Mouse (Mus musculus) left cerebral cortex, adult 11 months (tissue): ENCODE measurements around the gene Nptx1.
A peak's percentile ranks its signal among the peaks of the same experiment; 100 is the strongest.

ENCODE experiments used
- DNase-seq: peaks from one replicate; pipeline ENCODE4 v3.0.0; 2022; ENCODE audit warnings: low spot score

Gene Nptx1

DNA sequence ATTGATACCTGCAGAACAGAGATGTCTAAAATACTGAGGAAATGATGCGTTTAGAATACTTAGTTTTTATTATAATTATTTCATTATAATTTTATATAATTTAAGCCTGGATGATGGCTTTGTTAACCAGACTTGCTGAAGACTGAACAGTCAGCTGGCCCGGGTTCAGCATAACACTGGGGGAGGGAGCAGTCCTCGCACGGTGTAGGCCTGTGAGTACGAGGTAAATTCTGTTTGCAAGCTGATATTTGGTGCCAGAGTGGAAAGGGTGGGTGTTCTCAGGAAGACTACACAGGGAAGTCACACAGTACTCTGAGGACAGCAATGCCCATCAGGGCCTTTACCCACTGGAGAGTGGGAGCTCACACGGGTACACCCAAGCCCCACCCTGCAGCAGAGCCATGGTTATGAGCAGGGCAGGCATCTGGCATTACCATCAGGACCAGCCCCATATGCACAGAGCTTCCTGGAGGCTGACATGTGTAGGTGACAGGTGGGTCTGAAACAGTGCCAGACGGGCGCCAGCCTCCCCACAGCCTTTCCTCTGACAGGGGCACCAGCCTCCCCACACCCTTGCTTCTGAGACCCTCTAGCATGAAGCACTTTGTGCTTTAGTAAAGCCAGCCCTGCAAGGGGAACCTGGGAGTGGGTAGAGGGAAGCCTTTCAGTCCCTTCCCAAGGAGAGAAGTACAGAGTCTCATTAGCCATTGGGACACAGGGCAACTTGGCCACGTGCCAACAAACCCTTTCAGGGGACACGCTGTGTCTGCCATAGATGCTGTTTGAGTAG, 3.2 kb upstream of the Nptx1 start:
- no peak for DNase-seq

DNA sequence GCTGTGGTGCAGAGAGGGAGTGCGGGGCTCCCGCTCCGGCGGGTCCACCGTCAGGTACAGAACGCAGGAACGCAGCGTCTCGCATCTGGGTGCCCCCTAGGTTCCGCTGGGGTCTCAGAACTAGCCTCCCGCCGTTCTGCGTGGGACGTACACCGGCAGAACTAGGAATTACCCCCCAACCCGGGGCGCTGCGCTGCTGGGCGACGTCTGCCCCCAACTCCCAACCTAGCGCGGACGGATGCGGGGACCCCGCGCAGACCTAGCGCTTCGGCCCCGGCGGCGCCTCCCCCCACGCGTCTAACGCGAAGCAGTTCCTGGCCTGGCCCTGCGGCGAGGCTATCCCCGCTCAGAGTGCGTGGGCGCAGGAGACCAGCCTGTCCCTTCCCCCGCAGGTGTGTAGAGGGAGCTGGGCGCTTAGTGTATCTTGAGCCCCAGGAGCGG, 1.8 kb upstream of the Nptx1 start:
- DNase-seq = no peak

DNA sequence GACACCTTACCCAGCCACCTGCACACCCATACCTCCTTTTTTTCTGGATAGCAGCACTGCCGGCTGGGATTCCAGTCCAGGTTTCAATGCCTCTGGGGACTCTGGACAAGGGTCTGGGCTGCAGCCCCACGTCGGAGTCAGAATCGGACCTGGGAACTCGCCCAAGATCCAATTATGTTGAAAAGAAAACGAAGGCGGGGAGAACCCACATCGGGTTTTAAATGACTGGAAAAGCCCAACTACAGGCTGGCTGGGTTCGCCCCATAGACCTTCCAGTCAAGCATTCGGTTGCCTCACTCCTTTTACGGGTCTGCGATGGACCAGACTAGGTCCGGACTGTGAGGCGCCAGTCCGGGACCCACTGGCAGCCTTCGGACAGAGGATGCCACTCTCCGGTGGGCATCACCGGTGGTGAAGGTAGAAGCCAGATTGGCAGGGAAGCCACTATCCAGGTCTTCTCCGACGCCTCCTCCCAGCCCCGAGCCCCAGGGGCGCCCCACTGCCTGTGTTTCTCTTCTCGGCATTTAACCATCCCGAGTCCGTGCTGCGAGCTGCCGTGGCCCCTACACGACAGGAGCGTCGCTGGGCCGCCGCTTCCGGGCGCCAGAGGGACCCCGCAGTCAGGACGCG, 1.3 kb upstream of the Nptx1 start:
- DNase-seq = no peak

DNA sequence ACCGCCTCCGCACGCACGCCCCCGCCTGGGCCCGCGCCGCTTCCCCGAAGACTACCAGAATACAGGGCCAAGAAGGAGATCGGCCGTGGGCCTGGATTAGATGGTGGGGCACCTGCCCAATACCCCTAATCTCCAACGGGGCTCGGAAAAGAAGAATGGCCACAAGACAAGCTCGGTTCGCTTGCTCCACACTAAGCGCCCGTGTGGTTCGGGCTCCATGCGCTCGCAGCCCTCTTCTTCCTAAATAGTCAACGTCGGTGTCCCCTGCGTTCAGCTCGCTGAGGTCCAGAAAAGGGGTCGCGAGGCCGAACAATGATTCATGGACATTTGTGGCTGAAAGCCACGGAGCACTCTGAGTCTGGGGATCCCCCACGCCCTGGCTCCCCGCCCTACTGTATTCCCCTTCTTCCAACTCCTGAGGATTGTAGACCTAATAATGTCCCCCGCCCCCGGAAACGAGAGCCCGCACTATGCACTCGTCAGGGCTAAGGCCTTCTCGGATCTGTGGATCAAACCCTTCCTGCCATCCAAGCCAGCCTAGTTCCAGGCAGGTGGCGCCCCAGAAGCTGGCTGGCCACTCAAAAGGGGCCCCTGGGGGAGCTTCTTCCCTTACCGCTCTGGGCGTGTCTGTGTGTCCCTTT, 518 bp upstream of the Nptx1 start:
- DNase-seq = no peak

DNA sequence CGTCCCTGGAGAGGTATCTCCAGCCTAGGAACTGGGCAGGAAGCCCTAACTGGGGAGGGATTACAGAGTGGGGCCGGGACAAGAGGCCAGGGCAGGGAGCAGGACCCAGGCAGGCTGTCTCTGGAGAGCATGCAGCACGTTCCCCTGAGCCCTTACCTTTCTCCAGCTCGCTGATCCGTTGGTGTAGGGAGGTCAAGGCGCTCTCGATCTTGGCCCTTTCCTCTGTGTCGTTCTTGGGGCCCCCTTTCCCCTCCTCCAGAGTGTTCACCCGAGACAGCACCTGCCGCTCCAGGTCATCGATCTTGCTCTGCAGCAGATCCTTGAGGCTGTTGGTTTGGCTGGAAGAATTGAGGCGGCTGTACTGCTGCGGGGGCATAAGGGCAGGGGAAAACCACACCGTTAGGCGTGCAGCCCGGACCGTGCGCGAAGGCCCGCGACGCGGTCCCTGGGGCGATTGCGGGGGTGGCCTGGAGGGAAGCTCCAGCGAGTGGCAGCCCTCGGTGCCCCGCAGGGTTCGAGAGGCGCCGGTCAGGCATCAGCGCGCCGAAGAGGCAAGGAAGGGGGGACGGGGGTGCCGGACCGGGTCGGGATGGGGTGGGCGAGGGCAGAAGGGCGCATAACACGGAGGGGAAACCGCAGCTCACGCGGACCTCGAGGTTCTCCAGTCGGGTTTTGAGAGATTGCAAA, 914 bp downstream of the Nptx1 start:
- DNase-seq = no peak

DNA sequence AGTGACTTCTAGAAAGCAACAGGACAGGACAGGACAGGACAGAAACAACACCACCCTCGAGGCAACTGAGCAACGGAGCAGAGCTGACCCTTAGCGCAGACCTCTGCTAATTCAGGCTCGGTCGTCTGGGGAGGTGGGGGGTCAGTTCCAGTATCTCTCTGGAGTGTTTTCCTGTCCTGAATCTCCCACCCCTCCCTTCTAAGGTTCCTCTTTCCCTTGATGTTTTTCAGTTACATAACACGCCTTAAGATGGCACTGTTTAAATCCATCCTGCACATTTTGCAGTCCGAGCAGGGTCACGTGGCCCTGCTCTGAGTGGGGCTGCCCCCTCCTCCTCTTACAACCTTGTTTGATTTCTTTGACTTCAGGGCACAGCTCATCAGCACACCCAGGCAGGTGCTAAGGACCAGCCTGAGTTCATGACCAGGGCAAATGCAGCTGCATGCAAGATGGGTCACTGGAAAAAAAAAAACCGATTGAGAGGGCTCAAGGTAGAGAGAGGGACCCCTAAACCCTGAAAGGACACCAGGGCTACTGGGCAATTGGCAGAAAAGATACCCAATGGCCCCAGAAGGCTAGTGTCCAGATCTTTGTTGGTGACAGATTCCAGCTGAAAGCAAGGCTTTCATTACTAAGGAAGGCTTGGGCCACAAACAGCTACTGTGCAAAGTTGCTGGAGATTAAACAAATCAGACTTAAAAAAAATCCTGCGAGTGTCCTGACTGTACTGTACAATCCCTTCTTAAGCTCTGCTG, 1.6 kb downstream of the Nptx1 start:
- no peak for DNase-seq

DNA sequence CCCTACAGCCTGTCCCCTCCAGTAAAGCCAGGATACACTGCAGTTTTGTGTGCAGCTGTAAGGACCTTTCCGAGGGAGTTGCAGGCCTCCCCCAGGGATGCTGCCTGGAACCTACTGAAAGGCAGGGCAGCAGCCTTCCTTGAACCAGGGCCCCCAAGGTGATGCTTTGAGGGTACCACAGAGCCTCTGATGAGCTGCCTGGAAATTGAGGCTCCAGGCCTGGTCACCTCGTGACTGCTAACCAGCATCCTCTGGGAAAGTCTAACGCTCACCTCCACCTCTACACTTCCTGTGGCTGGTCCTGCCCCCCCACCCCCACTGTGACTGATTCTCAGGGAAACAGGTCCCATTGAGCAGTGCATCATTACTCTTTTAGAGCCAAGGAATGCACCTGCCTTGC, 2.3 kb downstream of the Nptx1 start:
- DNase-seq = no peak

DNA sequence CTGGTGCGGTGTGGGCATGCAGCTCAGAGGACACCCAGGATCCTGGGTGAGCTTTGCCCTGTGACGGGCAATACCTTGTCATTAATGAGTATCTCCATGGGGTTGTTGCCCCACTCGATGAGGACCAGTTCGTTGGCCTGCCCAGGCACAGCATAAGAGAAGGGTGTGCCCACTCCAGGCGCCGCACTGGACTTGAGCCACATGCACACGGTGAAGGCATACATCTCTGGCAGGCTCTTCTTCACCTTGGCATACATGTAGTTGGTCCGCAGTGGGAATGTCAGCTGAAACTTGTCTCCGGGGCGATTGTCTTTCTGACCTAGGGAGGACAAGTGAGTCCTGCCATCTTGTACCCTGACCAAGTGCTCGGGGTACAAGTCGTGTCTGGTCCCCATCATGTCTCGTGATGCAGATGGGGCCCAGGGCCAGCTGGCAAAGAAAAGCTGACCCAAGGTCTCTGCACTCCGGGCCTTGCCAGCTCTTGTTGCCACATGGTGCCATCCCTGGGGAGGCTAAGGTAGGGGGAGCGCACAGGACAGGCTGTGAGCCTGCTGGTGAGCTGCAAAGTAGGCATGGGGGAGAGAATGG, 2.9 kb downstream of the Nptx1 start:
- no peak for DNase-seq

DNA sequence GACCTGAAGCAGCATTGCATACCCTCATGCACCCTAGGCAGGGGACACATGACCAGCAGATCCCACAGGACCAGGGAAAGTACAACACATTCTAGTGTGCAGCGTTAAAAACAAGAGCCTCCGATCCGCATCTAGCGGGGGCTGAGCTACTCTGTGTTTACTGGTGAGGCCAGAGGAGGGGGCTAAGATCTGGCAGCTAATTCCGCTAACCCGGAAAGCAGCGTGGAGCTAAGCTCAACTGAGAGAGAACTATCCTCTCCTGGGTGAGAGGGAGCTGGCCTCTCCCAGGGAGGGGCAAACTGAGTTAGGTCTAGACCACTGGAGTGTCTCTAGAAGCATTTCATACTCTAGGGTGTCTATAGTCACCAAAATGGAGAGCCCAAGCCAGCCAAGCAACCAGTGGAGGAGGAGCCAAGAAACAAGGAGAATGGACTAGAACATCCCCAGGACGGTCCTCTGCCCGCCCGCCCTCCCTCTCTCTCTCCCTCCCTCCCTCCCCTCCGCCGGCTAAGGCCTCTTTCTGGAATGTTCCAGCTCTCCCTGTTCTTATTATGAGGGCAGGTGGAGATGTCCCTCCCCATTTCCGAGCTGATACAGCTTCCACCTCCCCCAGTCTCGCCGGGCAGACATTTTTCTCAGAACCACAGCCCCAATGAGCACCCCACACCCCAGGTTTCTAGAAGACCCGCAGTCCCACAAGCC, 3.6 kb downstream of the Nptx1 start:
- no peak for DNase-seq

DNA sequence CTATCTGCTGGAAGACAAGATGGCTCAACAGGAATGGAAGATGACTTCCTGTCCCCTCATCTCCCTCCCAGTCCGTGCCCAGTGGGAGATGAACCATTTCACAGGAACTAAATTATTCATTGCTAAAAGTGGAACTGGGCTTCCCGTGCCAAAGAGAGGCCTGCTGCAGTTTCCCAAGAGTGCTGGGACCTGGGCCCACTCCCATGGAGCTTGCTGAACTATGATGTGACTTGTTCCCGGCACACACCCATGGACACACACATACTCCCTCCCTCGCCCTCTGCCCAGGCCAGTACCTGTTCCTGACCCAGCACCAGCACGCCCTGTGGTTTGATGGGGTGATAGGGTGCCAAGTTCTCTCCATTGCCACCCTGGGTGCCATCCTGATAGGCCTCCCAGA, 4.7 kb downstream of the Nptx1 start:
- DNase-seq = no peak

DNA sequence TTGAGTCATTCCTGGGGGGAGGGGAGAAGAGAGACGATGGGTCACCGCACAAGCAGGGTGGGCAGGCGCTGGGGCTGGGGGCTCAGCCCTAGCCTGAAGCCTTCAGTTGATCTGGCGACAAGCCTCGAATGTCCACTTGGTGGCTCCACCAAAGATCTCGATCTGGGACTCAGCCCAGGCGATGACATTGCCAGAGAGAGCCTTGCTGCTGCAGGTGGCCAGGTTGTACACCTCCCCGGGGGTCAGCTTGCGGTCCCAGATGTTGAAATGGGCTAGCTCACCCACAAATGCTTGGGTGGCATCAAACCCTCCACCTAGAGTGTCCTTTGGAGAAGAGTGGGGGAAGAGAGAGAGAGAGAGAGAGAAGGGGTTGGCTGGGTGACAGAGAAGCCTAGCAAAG, 5.2 kb downstream of the Nptx1 start:
- no peak for DNase-seq

DNA sequence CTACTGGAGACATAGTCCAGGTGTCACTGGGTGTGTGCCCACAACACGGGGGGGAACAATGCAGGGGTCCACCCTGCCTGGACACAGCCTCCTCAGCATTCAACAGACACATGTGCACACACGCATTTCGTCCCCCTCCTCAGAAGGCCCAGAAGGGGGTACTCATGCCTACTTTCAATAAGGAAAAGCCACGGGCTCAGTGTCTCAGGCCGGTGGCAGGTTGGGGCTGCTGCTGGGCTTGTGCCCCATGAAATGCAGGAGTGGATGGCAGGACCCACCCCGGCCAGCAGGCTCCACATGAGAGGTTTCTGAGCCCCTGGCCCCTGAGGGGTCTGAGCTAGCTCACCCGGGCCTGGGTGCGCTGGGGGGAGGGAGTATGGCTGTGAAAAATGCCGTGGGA, 6.5 kb downstream of the Nptx1 start:
- DNase-seq = no peak

DNA sequence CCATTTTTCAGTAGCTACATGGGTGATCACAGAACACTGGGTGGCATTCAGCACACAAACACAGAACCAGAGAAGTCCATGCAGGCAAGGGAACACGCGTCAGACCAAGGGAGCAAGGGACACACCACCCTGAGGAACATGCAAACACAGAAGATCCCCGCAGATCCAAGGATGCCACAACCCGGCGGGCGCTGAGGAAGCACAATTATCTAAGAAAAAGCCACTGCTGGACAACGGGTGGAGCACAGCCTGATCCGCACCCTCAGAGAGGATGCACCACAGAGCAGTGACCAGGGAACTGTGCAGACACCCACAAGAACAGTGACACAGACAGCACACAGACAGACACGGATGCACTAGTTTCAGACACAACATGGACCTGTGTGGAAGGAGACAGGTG, 7.0 kb downstream of the Nptx1 start:
- DNase-seq = no peak

DNA sequence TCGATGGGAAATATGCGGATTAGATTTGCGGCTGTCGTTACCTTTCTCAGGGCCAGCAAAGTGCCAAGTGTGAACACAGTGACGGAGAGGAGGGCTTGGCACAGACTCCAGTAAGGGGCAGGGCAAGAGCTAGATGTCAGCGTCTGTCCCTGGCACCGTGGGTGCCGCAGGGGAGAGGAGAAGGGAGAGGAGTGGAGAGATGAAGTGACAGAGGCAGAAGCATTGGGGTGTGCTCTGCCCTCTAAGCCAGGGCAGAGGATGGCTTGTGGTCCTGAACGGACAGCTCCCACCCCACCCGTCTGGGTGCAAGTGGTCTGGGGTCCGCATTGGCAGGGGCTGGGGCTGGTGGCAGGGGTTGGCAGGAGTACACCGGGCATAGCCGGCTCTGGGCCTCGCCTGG, 7.6 kb downstream of the Nptx1 start:
- DNase-seq = no peak

DNA sequence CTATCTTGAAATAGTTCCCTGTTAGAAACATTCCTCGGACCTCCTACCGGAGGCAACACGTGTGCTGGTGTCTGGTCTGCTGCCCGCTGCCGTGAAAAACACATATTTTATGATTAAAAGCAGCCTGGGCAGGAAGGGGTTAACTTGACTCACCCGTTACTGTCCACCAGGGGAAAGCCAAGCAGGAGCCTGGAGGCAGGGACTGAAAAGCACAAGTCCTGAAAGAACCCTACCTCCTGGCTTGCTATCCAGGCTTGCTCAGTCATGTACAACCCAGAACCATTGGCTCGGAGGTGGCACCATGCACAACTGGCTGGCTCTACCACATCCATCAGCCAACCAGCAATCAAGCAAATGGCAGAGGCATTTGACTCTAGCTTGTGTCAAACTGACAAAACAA, 13.8 kb downstream of the Nptx1 start:
- no peak for DNase-seq

DNA sequence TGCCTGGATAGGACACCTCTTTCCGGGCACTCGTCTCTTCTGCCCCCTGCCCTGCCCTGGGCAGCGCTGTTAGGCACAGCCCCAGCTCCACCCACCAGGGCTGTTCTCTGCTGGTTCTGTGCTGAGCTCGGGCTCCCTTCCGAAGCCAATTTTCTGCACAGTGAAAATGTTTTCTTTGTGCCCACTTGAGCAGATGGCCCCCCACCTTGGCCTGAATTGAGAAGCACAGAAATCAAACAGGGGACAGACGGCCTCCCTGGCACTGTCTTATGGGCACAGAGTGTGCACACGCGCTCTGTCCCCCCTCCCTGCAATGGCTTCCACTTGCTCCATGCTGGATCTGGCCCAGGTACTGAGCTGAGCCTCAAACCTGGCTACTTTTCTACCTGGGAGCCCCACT, 15.1 kb downstream of the Nptx1 start:
- no peak for DNase-seq

DNA sequence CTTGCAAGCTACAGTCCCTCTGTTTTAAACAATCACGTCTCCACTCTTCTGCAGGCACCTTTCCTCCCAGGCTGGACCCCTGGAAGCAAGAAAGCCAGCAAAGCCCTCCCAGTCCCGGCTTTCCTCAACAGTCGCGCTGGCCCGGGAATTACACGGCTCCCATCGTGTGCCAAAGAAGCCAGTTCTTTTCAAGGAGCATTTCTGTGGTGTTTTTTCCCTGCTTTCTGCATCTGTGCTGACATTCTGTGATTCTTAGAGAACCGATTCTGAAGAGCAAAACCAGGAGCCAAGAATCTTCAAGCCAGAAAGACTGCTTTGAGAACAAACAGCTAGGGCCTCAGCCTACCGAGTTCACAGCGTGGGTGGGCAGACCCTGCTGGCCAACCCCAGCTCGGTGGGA, 18.6 kb downstream of the Nptx1 start:
- DNase-seq = no peak

DNA sequence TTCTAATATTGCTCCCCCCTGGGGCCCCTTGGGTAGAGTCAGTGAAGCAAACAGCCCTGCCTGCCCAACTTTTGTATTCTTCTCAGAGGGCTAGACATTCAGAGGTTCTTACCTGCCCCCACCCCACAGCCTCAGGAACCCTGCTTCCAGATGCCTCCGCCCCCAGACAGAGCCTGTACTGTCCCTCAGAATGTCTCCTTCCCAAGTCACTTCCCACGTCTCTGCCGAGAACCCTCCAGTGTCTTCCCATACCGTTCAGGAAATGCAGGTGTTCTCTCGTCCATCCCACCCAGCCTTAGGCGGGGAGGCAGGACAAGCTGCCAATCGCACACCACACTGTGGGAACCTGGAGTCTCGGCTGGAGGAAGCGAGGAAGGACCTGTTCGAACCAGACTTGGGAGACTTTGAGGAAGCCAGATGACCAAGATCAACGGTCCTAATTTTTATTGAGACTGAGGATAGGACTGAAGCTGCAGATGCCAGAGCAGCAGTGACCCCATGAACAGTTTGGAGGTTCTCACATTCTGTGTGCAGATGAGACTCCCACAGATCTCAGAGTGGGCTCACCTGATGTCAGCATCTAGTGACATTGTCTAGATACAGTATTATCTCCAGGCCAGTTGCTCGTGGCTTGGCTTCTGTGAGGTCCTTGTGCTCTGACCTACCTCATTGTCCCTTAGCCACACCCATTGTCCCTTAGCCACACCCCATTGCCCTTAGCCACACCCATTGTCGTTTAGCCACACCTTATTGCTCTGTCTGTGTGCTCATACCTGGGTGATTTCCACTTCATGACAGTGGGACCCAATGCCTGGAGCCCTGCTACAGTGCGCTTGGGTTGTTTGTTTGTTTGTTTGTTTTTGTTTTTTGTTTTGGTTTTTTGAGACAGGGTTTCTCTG, 21.2 kb downstream of the Nptx1 start:
- no peak for DNase-seq

DNA sequence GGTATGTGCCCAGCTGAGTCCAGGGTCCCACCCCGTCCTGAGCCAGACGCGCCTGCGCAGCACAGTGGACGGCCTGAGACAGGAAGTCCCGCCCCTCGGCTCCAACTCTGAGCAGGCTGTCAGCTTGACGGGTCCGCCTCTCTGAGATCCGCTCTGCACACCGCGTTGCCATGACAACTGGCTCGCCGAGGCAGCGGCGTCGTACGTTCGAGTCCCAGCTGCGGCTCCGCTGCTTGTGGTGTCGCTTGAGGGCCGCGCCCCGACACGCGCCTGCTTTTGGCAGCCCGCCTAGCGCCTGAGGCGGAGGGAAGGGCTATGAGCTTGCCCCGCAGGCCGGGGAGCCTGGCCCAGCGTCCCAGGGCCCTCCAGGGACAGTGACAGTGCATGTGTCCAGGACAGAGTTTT, 23.0 kb downstream of the Nptx1 start:
- DNase-seq = peak; percentile 72

DNA sequence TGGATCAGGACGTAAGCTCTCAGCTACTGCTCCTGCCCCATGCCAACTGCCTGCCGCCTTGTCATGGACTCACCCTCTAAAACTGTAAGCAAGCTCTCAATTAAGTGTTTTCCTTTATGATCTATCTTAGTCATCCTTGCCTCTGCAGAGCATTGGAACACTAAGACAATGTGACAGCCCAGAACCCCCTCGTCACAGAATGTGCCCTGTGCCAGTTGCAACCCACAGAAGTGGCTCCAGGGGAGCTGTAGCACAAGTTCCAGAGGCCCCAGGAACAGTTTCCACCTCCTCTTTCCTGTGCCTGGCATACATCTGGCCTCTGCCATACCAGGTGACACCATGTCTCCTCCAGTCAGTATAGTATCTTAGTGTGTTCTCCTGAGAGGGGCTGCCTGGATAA, 24.2 kb downstream of the Nptx1 start:
- no peak for DNase-seq
